Mouse (Mus musculus) stomach, postnatal 0 days (tissue): ENCODE data around the gene Calm3. TPM values are rescaled to one million over a fixed set of nuclear protein-coding genes. Genes with fewer than 3 reads are reported as not detected.

Experiments used
- ATAC-seq: fragments of 200-750 bp; cut with Nextera tagmentation; 2 replicates; pipeline ENCODE4 v1.8.0; 2017; ENCODE audit not compliant: low FRiP score, low TSS enrichment
- DNase-seq: peaks from one replicate; pipeline ENCODE4 v3.0.0-alpha.2; 2016; ENCODE audit warnings: low spot score
- H3K27ac ChIP-seq: fragments of 300-500 bp; sonication (generic); replicated peaks from 2 replicates; pipeline ENCODE4 v1.5.1; 2014; ENCODE audit warnings: mild to moderate bottlenecking, control low read depth
- H3K27me3 ChIP-seq: fragments of 300-500 bp; sonication (generic); 2 replicates; pipeline ENCODE4 v1.6.1; 2014; ENCODE audit warnings: low read length; ENCODE audit not compliant: control insufficient read depth, insufficient read depth
- H3K36me3 ChIP-seq: fragments of 300-500 bp; sonication (generic); 2 replicates; pipeline ENCODE4 v1.6.1; 2014; ENCODE audit warnings: low read length, mixed read lengths; ENCODE audit not compliant: control insufficient read depth, insufficient read depth
- H3K4me1 ChIP-seq: fragments of 300-500 bp; sonication (generic); replicated peaks from 2 replicates; pipeline ENCODE4 v1.6.1; 2014; ENCODE audit warnings: antibody characterized with exemption; ENCODE audit not compliant: control insufficient read depth, insufficient read depth
- H3K4me2 ChIP-seq: fragments of 300-500 bp; sonication (generic); replicated peaks from 2 replicates; pipeline ENCODE4 v1.6.1; 2014; ENCODE audit warnings: low read depth, mild to moderate bottlenecking, control low read depth, moderate library complexity
- H3K4me3 ChIP-seq: fragments of 300-500 bp; sonication (generic); 2 replicates; pipeline ENCODE4 v1.5.1; 2014; ENCODE audit warnings: low read depth, low read length, control low read depth
- H3K9ac ChIP-seq: fragments of 300-500 bp; sonication (generic); 2 replicates; pipeline ENCODE4 v1.6.1; 2014; ENCODE audit warnings: mild to moderate bottlenecking, low read length, control low read depth, mixed read lengths
- H3K9me3 ChIP-seq: fragments of 300-500 bp; sonication (generic); 2 replicates; pipeline ENCODE4 v1.6.1; 2016; ENCODE audit warnings: low read length; ENCODE audit not compliant: control insufficient read depth
- CTCF ChIP-seq: IDR thresholded peaks from 2 replicates; pipeline ENCODE4 v1.5.1; 2016; ENCODE audit warnings: antibody characterized with exemption, low read depth, mild to moderate bottlenecking, moderate library complexity
- EP300 ChIP-seq: optimal IDR thresholded peaks from 2 replicates; pipeline ENCODE3; 2016; ENCODE audit warnings: antibody characterized with exemption
- WGBS: fragments of 180-500 bp; shearing (Covaris S2); extraction: QIAGEN DNeasy Blood & Tissue Kit; methylation state at CpG from one replicate; pipeline ENCODE4 v1.1.7; 2014; 5-methylcytosine and 5-hydroxymethylcytosine counted together
- polyA plus RNA-seq: library from polyadenylated mRNA; unstranded; fragments of >200 nt; fragmentation: Nextera tagmentation; extraction: Ambion mirVana; gene quantifications from 2 replicates; pipeline ENCODE4 v1.2.1, GENCODE M21; 2015

The Calm3 gene
- polyA plus RNA-seq, 1 experiment from 2014 or later, result 49.1 TPM

DNA sequence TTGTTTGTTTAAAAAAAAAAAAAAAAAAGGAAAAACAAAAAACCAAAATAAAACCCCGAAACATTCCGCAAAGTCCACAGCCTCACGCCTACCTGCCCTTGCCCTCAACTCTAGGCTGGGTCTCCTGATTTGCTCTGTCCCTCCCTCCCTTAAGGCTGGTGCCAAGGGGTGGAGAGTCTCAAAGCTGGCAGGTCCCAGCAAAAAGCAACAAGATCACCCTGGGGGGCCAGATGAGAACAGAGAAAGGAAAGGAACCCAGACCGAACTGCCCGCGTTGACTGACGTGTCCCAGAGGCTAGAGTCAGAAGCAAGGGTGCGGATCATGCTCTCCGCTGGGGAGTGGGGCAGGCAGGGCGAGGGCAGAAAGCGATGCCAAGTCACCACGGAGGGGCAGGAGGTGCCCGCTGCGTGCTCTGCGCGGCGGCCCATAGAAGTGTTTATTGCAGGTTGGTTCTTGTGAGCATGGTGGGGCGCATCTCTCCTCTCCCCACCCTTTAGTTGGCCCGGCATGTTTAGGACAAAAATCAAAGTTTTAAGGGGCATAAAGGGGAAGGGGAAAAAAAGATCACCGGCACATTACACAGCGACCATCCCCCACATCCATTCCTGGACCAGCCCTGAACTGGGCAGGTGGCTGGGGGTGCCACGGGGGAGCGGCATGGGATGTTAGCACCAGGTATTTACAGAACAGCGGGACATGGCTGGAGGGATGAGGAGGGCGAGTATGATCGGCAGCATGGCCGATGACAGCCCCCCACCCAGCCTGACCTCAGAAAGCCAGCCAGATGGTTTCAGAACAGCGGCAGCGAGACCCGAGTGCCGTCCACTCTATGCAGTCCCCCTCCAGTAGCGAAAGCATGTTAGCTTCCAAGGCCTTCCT, 8.2 kb downstream of the Calm3 start:
- DNase-seq, result no peak
- H3K36me3 ChIP-seq, result peaks cover 28% of the 10 kb centered on the region
- H3K27me3 ChIP-seq, result no peaks in the 10 kb centered on the region
- peaks cover 5% of the 10 kb centered on the region; the same call in 1 of the 2 replicates for H3K4me1 ChIP-seq
- ATAC-seq, result no peak
- TF ChIP-seq EP300 (no peak), CTCF (no peak)
- H3K4me2 ChIP-seq, result no peak overlapping the region
- 87% methylated on average over 32 of the region's 32 CpGs for WGBS
- no peak overlapping the region for H3K9ac ChIP-seq
- H3K9me3 ChIP-seq, result no peaks in the 10 kb centered on the region
- H3K4me3 ChIP-seq, result no peak overlapping the region
- H3K27ac ChIP-seq, result no peak overlapping the region

DNA sequence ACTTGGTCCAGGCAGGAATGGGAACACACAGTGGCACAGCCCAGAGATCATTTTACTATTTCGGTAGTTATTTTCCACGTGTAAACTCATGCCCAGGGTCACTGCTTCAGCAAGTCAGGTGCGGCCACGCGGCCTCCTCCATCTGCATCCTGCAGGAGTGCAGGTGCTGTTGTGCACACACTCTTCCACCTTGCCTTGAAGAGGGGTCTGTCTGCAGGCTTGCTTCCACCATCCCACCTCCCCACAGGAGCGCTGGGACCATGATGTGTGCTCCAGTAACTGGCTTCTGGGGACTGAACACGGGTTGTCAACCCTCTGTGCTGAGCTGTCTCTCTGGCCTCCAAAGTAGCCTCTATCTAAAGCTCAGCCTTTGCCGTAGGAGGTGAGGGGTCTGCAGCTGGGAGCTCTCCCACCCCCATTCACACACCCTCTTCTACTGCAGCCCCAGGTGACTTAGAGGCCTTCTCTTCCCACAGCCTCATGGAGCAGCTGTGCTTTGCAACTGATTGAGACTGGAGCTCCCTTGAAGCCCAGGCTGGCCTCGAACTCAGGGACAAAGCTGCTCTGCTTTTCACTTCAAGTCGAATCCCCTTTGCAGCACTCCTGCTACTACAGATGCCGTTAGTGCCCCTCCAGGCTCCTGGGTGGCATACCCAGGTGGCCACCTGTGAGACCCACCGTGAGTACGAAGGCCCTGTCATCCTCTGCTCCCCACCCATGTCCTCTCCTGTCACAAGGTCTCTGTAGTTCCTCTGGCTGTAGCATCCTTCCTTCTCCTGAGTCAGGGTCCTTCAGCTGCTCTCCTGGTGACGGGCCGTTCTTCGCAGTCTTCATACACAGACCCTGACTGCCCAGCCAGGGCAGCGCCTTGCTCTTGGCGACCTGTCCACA, 9.2 kb downstream of the Calm3 start:
- Histone ChIP-seq H3K27me3 (no peaks in the 10 kb centered on the region), H3K4me3 (no peak overlapping the region), H3K36me3 (peaks cover 28% of the 10 kb centered on the region), H3K4me1 (peaks cover 1% of the 10 kb centered on the region; the same call in 1 of the 2 replicates), H3K9me3 (no peaks in the 10 kb centered on the region), H3K4me2 (no peak overlapping the region), H3K9ac (no peak overlapping the region), H3K27ac (no peak overlapping the region)
- 80% methylated on average over 18 of the region's 18 CpGs for WGBS
- ATAC-seq (no peak), DNase-seq (no peak)
- TF ChIP-seq EP300, result no peak
- TF ChIP-seq CTCF, result no peak

DNA sequence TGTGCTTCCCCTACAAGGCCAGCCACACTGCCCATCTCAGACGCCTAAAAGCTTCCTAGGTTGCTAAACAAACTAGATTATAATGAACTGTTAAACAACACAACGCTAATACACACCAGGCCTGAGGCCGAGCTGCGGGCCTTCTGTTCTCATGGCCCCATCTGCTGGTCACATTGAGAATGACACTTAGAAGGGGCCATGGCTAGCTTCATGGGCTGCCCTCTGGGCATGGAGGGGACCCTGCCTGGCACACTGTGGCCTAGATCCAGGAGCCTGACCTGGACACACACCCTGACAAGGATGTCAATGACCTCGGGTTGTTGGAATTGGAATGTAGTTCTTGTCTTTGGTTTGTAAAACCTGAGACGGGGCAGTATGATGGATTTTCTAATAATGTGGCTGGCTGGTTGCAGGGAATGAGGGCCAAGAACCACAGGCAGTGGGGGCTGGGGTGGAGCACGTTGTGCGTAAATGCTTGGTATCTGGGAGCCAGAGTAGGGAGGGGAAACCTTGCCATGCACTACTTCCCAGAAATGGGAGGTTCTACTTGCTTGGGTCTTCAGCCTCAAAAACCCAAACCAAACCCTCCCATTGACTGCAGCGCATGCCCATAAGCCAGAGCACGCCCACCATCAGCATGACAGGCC, 10.0 kb downstream of the Calm3 start:
- Histone ChIP-seq H3K4me1 (0 out of 2 replicates have a peak, but pooled peaks cover 2% of the 10 kb centered on the region), H3K4me3 (no peak overlapping the region), H3K4me2 (no peak overlapping the region), H3K9me3 (no peaks in the 10 kb centered on the region), H3K36me3 (peaks cover 28% of the 10 kb centered on the region), H3K9ac (no peak overlapping the region), H3K27ac (no peak overlapping the region), H3K27me3 (no peaks in the 10 kb centered on the region)
- peak; percentile 97 for TF ChIP-seq CTCF
- no peak for TF ChIP-seq EP300
- WGBS, result 23% methylated on average over 10 of the region's 10 CpGs
- DNase-seq, result peak; percentile 77
- ATAC-seq, result peak; percentile 69

DNA sequence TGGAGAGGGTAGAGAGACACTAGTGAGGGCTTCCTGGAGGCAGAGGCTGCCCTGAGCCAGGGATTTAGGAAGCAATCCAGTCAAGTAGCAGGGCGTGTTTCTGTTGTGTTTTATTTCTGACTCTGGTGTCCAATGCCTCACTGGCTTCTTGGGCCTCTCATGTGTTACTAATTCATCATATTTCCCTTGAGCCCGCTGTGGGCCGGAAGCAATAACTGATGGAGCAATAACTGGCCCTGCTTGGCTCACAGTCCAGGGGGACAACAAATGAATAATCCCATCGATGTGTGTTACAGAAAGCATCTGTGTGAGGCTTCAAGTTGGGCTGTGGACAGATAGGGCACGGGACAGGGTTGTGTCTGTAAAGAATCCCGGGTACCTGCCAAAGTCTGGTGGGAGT, 11.6 kb downstream of the Calm3 start:
- WGBS, result 54% methylated on average over 6 of the region's 6 CpGs
- ATAC-seq, result peak; percentile 2; the same call in 1 of the 2 replicates

DNA sequence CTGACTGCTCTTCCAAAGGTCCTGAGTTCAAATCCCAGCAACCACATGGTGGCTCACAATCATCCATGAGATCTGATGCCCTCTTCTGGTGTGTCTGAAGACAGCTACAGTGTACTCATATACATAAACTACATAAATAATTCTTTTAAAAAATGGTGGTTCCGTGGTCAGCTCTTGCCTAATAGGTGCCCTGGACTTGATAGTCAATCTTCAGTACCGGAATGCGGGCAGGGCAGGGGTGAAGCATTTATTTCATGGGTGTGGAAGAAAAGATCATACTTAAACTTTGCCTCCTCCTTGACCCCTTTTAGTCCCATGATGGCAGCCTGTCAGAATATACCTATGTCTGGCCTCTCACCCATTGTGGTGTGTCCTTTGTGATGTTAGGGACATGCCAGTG, 12.0 kb downstream of the Calm3 start:
- DNase-seq, result no peak
- no peak overlapping the region for H3K9ac ChIP-seq
- WGBS, result 83% methylated on average over 3 of the region's 3 CpGs
- H3K4me1 ChIP-seq, result 0 out of 2 replicates have a peak, but pooled peaks cover 2% of the 10 kb centered on the region
- no peak overlapping the region for H3K4me3 ChIP-seq
- ATAC-seq, result no peak
- TF ChIP-seq CTCF (no peak), EP300 (no peak)
- H3K36me3 ChIP-seq, result peaks cover 15% of the 10 kb centered on the region
- H3K4me2 ChIP-seq, result no peak overlapping the region
- no peaks in the 10 kb centered on the region for H3K27me3 ChIP-seq
- no peaks in the 10 kb centered on the region for H3K9me3 ChIP-seq
- H3K27ac ChIP-seq, result no peak overlapping the region

More for the DNA sequence above, 11.6 kb downstream of the Calm3 start:
- Histone ChIP-seq H3K27me3 (no peaks in the 10 kb centered on the region), H3K4me2 (no peak overlapping the region), H3K9me3 (no peaks in the 10 kb centered on the region), H3K27ac (no peak overlapping the region), H3K4me1 (0 out of 2 replicates have a peak, but pooled peaks cover 2% of the 10 kb centered on the region), H3K4me3 (no peak overlapping the region), H3K9ac (no peak overlapping the region), H3K36me3 (peaks cover 19% of the 10 kb centered on the region)
- TF ChIP-seq EP300 (no peak), CTCF (no peak)
- no peak for DNase-seq
